Mouse (Mus musculus) CD8-positive naive resting alpha-beta T cell, adult 2 months (primary cell): Measurements from ENCODE around the gene Mt3.
A peak's percentile ranks its signal among the peaks of the same experiment; 100 is the strongest.

Experiments used
- DNase-seq, 2 experiments: peaks; one replicate each; pipeline ENCODE4 v3.0.0; 2022; ENCODE audit warnings: low read depth in 2 of 2, low spot score in 2 of 2

Mt3 gene

DNA sequence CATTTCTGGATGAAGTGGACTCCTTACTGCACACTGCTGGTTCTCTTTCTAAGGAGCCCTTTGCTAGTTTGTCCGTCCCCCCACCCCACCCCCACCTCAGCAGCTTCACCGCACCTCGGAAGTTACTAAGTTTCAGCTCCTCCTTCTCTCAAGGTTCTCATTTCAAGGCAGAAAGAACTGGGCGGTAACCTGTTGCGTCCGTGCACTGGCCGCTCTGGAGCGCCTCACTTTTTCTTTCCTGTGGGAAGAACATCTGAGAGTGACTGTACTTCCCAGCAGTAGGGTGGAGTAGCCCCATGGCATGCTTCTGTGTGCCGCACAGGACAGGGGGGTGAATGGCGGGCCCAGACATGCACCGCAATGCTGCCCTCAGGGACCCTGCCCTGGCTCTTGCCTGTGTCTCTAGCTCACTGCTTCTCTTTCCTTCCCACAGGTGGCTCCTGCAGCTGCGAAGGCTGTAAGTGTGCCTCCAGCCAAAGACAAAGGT lies 32.0 kb downstream of the Mt3 start:
- no peak for DNase-seq

DNA sequence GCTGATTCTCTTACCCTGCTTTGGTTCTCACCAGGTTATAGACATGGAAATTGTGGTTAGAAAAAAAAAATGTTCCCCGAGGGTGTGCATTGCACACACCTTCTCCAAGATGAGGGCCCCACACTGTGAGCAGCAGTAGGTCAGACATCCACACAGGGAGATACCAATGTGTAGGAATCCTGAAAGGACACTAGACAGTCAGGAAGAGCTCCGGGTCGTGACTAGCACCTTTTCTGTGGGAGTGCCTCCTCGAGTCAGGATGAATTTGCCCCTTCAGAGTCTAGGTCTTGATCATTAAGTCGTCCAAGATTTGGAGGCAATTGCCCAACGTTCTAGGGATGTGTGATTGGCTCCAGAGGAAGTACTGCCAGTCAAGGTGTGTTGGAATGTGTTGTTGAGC lies 33.4 kb downstream of the Mt3 start:
- DNase-seq, result no peak

DNA sequence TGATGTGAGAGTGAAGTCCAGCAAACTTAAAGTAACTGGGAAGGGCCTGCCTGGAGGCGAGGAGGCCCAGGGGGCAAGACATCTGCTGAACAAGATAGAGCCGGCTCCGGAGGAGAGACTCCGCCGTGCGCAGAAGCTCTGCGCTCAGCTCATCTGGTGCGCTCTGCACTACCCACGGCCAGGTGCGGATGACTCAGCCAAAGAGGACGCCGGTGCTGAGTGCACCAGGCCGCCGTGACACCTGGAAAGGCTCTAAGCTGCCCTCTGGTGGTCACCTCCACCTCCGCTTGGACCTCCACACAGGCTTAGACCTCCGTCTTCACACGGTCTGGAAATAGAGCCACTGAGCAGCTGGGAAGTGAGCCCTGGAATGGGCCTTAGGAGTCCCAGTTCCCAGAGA lies 34.1 kb downstream of the Mt3 start:
- peak; percentile 29 to 42 for DNase-seq

DNA sequence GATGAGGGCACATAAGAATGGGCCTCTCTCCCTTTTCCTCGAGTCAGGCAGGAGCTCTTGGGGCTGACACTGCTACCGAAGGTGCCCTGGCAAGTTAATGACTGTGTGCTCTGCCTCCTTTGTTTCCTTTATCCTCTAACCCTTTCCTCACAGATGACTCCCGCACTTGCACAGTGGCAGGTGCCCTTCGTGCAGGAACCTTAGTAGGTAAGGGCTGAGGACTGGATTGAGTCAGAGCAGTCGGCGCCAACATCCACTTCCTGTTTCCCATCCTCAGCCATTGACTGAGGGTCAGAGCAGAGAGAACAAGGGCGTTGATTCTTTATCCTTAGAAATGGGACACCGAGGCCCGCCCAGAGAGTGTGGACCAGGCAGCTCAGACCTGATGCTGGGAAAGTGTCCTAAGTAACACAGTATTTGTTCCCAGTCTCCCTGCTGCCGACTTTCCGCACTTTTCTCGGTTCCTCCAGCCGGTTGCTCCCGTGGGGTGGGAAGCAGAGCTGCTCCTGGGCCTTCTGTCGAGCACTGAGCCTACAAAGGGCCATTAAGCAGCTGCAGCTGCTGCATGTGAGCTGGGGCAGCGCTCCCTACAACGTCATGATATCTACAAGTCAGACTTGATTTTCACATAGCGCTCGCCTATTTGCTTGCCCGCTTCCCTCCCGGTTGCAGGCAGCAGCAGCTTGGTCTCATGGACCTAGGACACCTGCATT lies 35.0 kb downstream of the Mt3 start:
- DNase-seq, result no peak

DNA sequence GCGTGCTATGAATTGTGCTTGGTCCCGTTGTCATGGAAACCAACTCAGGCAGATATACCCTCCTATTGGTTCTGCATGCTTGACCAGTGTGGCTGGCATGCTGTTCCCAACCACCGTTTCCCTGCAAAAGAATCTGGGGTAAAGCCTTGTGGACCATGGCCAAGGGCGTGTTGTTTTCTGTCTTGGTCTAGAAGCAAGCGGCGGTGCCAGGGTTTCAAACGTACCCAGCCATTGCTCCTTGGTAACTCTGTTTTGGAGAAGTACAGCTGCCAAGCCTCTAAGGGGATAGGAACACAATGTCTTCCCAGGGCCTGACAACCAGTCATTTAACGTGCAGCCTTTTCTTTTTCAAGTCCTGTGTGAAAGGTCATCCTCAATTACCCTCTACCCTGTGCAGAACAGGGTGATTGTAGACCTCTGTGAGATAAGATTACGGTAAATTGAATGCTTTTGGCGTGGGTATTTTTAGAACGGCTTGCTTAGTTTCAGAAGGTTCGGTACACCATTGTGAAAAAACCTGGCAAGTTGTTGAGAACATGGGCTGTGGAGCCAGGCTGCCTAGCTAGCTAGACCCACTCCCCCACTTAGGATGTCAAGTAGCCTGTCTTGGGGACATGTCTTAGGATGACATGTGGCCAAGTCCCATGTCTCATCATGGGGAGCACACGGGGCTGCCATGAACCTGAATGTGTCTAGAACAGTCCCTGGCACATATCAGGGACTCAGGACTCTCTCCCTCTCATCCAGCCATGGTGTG lies 37.0 kb downstream of the Mt3 start:
- no peak for DNase-seq

DNA sequence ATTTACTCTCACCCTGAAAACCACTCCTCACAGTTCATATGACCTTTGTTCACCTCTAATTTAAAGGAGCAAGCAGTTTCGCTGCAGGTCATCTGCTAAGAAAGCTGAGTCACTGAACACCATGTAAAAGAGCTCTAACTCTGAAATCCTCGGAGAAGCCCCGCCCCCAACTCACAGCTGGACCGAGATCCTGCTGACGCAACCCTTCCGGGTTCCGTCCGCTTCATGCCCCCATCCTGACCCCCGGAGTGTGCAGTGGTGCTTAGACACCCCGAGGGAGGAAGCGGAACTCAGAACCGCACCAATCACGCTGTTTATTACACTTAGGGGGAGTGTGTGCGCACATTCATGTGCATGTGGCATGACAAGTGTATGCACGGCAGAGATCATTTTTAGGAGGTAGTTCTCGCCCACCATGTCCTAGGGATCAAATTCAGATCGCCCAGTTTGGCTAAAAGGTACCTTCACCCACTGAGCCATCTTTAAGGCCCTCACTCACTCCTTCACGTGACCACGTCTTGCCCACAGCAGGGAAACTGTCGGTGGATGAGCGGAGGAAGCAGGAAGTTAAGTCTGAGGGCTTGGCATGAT lies 38.8 kb downstream of the Mt3 start:
- peak; percentile 59 to 79 for DNase-seq

DNA sequence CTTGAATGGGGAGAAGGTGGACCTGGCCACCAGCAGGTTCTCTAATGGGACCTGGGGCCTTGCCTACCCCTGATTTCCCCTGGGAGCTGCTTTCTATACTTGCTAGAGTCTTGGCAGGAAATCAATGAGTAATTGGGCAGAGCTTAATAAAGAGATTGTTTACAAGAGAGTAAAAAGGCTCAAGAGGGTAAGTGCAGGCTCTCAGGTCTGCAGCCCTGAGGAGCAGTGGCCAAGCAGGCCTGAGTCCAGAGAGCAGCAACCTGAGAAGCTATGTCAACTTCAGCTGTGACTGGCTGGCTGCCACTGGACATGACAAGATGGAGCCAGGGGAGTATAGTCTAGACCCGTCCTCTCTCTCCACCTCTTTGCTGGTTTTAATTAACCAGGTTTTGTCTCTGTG lies 40.5 kb downstream of the Mt3 start:
- DNase-seq, result no peak

DNA sequence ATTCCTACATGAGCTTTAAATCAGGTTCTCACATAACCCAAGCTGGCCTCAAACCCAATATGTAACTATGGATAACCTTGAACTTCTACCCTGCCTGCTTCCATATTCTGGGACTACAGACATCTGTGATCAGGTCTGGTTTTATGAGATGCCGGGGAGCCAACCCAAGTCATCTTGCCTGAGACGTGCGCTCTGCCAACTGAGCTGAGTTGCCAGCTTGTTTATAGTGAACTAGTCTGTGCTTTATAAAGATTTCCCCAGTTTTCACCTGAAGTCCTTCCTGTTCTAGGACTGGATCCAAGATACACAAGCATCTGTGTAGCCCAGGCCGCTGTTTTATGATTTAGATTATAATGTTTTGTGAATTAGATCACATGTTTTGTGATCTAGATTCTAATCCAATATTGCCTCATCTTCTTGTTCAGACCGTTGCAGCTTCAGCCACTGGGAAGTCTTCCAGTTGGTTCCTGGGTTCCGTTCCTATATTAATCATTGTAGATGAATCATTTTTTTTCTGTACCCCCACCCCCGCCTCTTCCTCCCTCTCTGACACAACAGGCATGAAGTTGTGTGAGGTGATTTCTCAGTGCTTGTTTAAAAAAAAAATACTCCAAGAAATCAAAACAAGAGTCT lies 42.3 kb downstream of the Mt3 start:
- DNase-seq, result no peak

DNA sequence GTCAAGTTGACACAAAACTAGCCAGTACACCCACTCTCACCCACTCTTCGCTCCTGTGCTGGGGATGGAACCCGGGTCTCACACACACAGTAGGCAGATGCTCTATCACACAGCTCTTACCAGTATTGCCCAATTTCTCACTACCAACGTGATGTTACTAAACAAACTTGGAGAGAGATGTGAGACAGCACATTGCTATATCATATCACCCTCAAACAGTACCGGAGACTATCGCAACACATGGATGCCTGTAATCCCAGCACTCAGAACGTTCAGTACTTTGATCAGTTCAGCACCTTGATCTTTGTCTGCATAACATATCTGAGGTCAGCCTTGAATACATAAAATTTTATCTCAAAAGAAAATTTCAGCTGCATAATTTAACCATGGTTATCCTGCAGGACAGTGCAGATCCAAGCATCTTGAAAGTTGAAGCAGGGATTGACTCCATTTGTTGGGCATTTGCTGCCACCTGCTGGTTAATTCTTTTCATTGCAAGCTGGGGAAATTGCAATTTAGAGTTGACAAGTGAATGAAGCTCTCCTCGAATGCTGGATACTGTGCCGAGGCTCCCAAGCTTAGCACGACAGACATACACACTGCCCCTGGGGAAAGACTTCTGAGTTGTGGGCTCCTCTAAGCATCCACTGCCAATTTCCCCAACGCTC lies 46.9 kb downstream of the Mt3 start:
- DNase-seq, result peak; percentile 44 to 59
